Mouse (Mus musculus): ENCODE measurements around the gene Gm28729. TPM values are rescaled to one million over a fixed set of nuclear protein-coding genes. Genes with fewer than 3 reads are reported as not detected.
"Not testable (repeated sequence)": the region's sequence is repeated elsewhere in the genome, so short reads cannot be mapped to it uniquely, and the experiment has no call there.

The Gm28729 gene
- under 1 TPM in 1 of 4 experiments, not detected in 3; 0.15 TPM for total RNA-seq (2022)

DNA sequence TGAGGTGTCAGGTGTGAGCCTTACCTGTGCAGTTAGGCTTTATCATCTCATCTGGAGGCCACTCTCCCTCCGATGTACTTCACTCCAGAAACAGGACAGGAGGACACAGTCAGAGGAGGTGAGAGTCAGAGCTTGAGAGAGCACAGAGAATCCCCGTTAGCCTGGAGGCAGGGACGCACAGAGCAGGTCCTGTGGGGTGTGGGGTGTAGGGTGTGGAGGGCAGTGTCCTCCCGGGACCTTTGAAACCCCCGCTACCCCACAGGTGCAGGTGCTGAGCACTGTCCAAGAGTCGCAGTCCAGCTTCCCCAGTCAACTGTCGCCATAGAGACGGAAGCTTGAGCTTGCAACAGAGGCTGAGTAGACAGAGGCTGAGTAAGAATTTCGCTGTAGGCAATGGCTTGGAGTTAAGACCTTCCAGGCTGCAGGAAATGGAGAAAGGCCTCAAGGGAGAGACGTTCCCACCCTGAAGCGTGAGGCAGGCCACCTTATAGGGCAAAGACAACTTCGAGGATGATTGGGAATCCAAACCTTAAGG lies at the start of gene Gm28729:
Gene Gm28729, minus strand, starts transcription at position 293 of the 535 bp plus-strand sequence.
- DNase-seq (ENCODE audit: low spot score in 2 of 2): no peak

DNA sequence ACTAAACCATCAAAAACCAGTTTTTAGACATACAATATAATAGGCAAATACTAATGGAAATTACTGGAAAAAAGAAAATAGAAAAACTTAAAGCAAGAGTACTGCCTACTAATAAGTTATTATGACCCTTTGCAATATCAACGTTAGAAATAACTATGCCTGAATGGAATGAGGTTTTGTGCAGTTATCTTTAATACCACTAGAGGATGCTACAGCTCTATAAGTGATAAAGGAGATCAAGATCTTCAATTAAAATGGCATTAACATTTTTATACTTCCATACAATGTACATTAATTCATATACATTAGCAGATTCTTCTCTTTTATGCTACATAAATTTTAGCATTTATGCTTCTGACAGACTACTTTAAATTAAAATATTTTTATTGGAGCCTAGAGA lies 48.2 kb upstream of the Gm28729 start:
- no peak for DNase-seq (ENCODE audit: low spot score in 2 of 2)

DNA sequence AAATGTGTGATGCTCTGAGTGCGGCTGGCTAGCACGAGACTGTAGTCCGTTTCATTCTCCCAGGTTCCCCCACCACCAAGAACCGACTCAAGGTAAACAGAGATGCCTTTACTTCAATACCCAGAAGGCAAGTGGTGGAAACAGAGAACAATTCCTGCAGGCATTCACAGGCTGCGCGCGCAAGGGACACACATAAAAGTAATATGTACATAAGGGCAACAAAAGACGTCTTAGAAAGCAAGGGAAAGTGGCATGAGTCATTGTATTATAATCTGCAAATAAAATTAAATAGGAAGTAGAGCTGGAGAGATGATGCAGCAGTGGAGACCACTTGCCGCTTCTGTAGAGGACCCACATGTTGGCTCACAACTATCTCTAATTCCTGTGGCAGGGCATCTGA lies 47.7 kb upstream of the Gm28729 start:
- DNase-seq (ENCODE audit: low spot score in 2 of 2): no peak

DNA sequence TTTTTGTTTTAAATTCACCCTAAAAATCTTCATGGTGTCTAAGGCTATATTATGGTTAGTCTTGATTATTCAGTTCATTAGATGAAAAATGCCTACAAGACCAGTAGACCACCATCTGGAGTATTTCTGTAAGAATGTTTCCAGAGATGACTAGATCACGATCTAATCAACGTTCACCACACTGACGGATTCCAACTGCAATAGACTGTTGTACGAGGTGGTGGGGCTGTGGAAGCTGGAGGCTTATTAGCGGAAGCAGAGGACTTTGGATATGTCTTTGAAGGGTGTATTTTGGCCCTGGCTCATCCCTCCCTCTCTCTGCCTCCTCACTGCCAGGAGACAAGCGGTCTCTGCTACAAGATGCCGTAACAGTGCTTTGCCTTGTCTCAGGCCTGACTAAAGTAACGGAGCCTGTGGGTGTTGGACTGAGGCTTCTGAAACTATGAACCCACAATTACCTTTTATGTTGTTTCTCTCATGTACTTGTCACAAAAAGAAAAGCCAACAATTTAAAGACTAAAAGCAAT lies 41.5 kb upstream of the Gm28729 start:
- DNase-seq (ENCODE audit: low spot score in 2 of 2): no peak

DNA sequence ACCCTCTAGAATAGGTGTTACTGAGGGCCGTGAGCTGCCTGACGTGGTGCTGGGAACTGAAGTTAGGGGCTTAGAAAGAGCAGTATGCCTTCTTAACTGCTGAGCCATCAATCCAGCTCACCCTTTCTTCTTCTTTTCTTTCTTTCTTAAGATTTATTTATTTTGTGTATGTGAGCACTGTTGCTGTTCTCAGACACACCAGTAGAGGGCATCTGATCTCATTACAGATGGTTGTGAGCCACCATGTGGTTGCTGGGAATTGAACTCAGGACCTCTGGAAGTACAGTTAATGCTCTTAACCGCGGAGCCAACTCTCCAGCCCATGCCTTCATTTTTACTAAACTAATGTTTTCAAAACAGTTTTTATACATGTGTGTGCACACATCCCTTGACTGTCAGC lies 38.4 kb upstream of the Gm28729 start:
- no peak for DNase-seq (ENCODE audit: low spot score in 2 of 2)

DNA sequence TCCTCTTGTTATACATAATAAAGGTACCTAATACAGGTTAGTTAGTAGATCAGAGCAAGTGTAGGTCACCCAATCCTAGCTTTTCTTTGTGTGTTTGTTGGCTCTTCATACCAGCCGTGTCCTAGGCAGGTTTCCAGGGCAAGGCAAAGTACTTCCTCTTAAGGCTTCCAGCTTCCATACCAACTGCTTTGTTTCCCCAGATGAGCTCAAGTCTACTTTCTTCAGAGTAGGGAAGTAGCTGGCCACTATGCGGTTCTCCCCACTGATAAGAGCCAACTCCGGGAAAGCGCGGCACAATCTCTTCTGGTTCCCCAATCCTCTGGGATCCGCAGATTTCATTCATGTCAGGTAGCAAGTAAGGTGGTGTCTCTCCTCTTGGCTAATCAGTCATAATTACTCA lies 34.1 kb upstream of the Gm28729 start:
- no peak for DNase-seq (ENCODE audit: low spot score in 2 of 2)

DNA sequence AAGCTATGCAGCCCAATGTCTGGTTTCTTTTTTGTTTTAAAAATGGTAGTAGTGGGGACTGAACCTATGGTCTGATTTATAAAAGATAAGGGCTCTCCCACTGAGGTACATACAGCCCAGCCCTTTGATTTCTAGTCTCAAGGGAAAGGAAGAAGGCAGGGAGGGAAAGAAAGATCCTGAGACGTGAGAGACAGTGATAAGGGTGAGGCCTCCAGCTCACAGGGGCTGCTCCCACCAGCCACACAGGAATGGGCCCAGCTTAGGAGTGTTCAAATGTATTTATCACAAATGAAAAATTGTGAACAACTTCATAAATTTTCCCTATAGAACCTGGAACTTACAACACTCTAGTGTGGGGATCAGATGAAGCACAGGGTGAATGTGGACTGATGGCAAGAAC lies 33.5 kb upstream of the Gm28729 start:
- no peak for DNase-seq (ENCODE audit: low spot score in 2 of 2)

DNA sequence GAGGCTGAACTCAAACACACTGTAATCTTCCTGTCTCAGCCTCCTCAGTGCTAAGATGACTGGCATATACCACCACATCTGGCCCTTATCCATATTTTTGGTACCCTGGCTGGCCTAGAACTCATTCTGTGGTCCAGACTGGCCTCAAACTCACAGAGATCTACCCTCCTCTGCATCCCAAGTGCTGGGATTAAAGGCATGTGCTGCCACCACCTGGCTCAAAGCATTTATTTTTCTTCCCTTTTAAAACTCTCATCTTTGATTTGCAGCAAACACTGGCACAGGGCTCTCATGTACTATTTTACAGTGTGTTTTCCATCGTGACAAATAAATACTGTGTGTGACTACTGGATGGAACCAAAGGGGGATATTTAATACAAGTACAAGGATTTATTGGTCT lies 29.0 kb upstream of the Gm28729 start:
- DNase-seq (ENCODE audit: low spot score in 2 of 2): no peak

DNA sequence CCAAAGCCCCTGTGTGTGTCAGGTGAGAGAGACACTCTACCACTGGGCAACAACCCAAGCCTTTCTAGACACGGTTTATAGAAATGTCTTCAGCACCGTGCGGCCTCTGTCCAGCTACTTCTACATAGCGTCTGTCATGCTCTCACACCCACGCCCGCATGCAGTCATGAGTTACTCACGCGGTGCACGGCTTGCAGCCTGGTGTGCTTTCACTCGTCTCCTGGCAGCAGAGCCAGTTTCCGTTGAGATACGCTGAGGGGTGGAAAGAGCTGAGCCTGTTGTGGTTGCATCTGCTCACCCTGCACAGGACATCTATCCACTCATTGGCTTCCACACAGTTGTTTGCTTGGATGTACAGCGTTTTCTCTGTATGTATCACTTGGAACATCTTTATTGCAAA lies 20.3 kb upstream of the Gm28729 start:
- no peak for DNase-seq (ENCODE audit: low spot score in 2 of 2)

DNA sequence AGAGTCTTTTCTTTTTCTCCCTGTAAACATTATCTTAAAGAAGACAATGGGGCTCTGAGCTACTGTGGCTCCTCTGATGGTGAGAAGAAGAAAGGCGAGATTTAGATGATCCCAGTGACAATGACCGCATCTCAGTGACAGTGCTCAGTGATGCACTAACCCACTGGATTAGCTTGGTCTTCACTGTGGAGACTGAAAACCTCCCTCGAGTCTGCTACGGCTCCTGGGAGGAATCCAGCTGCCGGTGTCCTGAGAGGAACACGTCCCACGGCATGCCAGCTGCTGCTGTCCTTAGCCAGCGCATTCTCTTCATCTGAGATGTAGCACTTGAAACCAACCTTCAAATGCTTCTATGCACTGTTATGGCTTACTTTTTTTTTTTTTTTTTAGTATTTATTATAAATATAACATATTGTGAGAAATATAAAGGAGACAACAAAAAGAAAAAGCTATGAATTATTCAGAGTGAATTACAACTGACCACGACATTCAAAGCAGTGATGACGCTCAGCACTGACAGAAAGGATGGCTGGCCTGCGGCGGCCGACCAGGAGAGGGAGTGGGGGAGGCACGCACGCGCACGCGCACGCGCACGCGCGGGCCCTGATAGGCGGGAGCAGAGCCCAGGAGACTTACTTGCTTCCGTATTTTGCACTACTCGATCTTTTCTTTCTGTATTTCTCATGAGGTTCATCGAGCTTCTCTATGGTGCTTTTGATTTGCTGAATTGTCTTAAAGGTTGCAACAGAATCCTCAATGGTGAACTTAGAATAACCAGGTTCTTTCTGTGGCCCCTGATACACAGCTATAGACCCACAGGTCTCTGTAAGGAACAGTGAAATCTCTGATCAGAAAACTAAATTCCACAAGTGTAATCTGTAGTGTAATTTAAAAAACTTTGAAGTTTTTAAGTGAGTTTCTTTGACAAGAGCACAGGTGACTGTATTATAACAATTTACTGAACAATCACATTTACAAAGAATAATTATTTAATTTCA lies 18.9 kb upstream of the Gm28729 start:
- DNase-seq (ENCODE audit: low spot score in 2 of 2): peak in 1 of 2 experiments; percentile 22

DNA sequence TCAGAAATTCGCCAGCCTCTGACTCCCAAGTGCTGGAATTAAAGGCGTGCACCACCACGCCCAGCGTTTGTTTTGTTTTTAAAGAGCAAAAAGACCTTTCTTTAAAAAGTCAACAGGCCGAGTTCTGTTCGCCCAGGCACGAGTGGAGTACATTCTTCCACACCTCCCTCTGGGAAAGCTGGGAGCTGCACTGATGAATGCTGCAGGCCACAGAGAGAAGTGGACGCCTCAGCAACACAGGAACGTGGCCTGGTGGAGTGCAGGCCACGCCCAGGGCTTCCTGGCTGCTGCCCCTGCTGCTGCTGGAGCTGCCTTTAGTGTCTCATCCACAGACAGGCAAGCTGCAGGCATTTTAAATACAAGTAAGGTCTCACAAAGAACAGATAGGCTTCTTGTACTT lies 13.9 kb upstream of the Gm28729 start:
- DNase-seq (ENCODE audit: low spot score in 2 of 2): no peak

DNA sequence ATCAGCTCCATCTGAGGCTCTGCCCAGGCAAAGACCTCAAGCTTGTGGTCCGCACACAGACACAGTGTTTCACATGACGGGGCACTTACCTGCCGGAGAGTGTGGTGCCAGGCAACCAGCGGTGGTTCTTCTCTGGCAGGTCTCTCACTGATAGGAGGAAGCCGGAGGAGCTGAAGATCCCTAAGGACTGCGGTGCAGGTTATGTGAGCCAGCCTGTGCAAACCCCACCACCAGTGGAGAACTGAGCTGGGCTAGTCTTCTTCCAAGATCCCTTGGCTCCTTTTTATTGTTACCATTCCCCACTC lies 12.5 kb upstream of the Gm28729 start:
- no peak for DNase-seq (ENCODE audit: low spot score in 2 of 2)

DNA sequence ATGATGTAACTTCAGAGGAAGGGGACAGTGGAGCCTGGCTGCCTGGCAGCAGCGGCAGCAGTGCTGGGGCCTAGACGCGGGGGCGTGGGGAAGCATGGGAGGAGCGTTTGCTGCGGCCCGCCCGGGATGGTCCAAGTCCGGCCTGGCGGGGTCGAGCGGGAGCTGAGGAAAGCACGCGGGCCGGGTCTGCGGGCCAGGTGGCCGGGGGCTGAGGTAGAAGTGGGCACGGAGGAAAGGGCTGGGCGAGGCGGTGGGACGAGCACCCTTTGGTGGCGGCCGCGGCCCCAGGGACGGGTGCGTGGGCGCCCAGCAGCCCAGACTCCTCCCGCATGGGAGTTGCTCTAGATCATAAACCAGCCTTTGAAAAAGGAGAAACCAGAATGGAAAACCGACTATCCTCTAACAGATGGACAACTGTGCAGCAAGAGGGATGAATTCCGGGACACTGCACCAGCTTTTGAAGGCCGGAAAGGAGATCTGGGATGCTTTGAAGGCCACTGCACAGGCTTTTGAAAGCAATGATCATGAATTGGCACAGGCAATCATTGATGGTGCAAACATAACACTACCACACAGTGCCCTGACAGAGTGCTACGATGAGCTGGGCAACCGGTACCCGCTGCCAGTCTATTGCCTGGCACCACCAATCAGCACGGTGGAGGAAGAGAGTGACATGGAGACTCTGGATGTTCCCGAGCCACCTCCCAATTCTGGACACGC lies 12.0 kb upstream of the Gm28729 start:
- no peak for DNase-seq (ENCODE audit: low spot score in 2 of 2)

DNA sequence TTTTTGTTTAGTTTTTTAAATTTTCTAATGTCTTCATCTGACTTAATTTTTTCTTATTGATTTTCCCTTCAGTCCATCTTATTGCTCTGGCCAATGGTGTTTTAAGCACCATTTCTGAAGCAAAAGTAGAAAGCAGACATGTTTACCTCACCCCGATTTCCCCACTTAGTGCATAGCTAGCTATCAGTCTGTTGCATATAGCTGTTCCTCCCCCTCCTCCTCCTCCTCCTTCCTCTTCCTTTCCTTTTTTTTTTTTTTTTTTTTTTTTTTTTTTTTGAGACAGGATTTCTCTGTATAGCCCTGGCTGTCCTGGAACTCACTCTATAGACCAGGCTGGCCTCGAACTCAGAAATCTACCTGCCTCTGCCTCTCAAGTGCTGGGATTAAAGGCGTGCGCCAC lies 11.0 kb upstream of the Gm28729 start:
- not testable (repeated sequence) for DNase-seq (ENCODE audit: low spot score in 2 of 2)

DNA sequence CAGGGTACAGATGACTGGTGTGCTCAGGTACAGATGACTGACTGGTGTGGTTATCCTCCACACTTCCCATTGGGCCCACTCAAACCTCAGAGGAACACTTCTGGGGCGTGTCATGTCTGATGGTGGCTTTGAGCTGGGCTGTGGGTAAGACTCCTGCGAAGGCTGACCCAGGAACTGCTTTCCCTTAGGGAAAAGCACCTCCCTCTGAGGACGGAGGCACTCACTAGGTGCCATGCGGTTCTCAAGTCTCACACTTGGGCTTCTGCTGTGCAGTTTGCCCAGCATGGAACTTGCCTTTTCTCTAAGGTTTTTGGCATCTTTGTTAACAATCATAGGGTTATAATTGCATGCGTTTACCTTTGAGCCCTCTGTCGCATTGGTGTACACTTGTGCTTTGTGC lies 10.4 kb upstream of the Gm28729 start:
- DNase-seq (ENCODE audit: low spot score in 2 of 2): no peak

DNA sequence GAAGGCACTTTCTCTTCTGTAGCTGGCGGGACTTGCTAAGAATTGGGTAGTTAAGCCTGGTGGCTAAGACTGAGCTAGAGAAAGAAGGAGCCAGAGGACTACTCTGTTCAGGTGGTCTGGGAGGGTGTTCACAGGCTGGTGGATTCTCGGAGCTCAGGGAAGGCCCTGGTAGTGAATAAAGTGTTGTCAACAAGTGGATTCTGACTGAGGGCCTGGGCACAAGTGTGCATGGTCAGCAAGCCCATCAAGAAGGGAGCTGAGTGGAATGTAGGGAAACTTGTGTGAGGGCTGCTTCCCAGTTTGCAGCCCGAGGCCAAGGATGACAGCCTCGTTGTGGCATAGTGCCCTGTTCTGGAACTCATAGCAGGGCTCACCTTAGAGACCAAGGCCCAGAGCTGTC lies 9.2 kb upstream of the Gm28729 start:
- no peak for DNase-seq (ENCODE audit: low spot score in 2 of 2)

DNA sequence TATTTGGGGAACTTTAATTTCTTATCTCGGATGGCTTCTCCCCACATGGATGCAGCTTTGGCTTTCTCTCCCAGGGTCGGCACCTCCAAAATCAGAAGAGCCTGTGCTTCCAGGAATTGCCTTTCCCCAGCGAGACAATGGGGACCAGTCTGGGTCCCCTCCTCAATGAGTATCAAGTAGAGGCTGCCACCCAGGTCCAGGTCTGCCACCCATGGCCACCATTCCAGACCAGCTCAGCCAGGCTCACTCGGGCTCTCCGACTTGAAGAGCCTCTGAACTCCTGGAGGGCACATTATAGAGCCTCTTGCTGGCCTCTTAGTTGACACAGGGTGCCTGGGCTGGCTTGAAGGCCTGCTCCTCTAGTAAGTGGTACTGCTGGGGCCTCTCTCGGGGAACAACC lies 8.4 kb upstream of the Gm28729 start:
- no peak for DNase-seq (ENCODE audit: low spot score in 2 of 2)

DNA sequence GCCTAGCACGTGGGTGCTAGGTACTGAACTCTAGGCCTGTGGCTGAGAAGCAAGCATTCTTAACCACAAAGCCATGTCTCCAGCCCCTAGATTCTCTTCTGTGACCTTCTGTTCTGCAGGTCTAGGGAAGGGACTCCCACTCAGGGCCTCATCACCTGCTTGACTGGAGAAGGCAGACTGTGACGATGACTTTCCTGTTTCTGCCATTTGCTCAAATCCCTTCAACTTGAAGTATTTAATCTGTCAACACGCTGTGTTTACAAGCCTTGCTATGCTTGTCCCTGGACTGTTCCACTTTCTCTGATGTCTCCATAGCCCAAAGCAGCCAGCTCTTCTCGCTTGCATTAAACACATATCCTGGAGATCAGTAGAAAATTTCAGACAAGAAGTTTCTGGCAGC lies 7.5 kb upstream of the Gm28729 start:
- DNase-seq (ENCODE audit: low spot score in 2 of 2): no peak

DNA sequence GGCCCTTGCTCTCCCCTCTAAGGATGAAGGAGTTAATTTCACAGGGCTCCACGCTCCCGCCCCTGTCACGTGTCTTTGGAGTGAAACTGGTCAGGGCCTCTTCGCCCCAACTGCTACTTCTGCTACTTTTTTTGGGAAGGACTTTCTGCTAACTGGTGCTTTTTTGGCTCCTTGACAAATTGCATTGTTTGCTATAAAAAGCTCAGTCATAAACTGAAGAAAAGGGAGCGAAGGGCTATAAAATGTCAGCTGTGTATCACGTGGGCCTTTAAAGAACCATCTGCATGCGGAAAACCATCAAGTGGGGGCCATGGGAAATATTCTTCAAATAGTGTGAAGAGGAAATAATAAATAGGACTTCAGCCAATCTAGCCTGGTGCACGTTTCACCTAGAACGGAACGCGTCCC lies 5.6 kb upstream of the Gm28729 start:
- peak in 1 of 2 experiments; percentile 20 for DNase-seq (ENCODE audit: low spot score in 2 of 2)

DNA sequence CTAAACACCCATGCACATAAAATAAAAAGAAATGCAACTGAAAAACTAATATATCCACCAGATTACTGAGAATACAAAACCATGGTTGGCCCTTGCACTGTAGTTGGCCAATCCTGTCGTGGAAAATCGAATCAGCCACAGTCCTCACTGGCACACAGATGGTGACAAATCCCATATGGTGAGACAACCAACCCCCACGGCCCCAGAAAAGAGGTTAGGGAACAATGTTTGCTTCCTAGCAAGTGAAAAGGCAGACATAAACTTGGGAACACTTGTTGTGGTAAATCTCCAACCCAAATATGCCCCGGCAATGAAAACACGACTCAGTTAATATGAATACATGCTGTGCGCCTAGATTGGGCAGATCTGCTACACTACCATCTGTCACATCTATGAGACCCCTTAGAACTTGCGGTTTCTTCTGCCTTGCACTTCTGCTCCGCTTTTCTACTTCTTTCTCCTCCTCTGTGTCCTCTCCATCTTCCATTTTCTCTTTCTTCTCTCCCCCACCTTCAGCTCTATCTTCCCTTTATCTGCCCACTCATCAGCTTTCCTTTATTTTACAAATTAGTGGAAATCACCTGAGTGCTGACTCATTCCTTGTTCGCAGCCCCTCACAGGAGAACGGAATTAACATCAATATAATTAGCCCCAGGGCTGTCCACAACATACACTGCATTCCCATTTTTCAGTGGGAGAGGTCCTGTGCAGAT lies 5.1 kb upstream of the Gm28729 start:
- no peak for DNase-seq (ENCODE audit: low spot score in 2 of 2)

DNA sequence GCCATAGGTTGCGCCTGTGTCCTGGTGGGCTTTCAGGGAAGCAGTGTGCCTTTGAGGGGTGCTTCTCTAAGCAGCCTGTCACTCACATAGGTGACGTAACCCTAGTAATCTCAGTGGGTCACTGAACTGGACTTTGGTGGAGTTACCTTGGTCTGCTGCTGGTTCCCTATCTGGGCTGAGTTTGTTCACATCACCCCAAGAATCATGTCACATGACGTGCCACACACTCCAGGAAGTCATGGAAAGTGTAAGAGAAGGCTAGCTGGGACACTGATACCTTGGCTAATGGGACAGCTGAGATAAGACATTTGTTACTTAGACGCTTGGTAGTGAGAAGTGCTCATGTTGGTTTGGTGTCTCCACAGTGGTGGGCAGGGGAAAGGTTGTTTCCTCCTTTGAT lies 947 bp upstream of the Gm28729 start:
- no peak for DNase-seq (ENCODE audit: low spot score in 2 of 2)

DNA sequence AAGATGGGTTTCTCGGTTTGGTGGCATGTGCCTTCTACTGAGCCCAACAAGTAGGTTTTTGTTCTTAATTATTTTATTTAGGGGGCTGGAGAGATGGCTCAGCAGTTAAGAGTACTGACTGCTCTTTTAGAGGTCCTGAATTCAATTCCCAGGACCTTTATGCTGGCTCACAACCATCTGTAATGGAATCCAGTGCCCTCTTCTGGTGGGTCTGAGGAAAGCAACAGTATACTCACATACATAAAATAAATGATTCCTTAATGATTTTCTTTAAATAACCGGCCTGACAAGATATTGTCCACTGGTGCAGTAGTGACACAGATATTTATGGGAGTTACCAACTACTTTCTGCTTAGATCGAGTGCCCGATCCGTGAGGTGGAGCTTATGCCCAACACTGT lies 1.9 kb downstream of the Gm28729 start:
- no peak for DNase-seq (ENCODE audit: low spot score in 2 of 2)

All from gastrocnemius, adult 8-10 months (tissue).